Mouse (Mus musculus): ENCODE data around the gene Upk3b. TPM values are rescaled to one million over a fixed set of nuclear protein-coding genes. Genes with fewer than 3 reads are reported as not detected.

The Upk3b gene
- polyA plus RNA-seq (2017; shearing (Covaris generic)) = 0.11 TPM

GRCm38 (mm10) chr5:136038258-136039214, at the start of gene Upk3b:
TSS of gene Upk3b (plus strand) at chr5:136038496.

GRCm38 (mm10) chr5:135994725-135995687, 43.3 kb upstream of the Upk3b start, which contains the start of gene Dtx2:
TSS of gene Dtx2 (plus strand) at chr5:135994800.

DNA sequence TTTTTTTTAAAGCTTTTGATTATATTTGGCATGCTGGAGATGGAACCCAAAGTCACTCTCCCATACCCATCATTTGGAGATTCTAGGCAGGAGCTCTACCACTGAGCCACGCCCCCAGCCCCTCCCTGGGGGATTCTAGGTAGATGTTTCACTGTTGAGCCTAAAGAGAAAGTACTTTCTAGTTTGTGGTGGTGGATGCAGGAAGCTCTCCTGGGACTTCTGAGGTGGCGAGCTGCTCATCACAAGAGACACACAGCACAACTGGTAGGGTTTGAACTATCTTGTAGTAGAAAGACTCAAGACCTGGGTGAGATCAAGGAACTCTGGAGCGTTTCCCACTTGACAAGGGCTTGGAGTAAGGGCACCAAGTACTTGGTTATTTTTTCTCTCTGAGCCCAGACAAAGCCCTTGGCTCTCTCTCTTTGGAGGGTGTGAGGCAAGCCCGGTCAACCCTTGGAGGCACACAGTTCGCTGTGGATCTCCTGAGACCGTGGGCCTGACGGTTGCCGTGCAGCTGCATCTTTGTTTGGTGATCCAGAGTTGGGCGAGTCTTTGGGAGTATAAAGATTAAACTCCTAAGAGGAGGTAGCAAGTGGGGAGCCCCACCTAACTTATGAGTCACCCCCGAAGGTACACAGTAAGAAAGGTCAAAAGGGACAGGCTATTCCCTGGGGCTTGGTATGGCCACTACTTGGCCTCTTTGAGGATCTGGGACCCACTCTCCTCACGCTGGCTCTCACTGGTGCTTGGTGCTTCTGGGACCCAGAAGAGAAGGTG, 16.2 kb downstream of the Upk3b start, which contains the start of gene Upk3bl:
Gene Upk3bl (plus strand): TSS at position 192 of the 777 bp plus-strand sequence.

GRCm38 (mm10) chr5:136083669-136084107, 45.4 kb downstream of the Upk3b start, which contains the start of gene Rasa4:
TSS of gene Rasa4 (plus strand) at chr5:136083916.

Other genes starting within 250 kb of the Upk3b start
- 0.49 TPM for gene Srrm3, start 231.6 kb upstream of the Upk3b start, polyA plus RNA-seq (2017; shearing (Covaris generic))
- gene Hspb1, start 150.6 kb upstream of the Upk3b start, polyA plus RNA-seq (2017; shearing (Covaris generic)) = 6.1 TPM
- gene Ywhag, start 103.9 kb upstream of the Upk3b start, polyA plus RNA-seq (2017; shearing (Covaris generic)) = 66.7 TPM
- gene Ssc4d, start 64.0 kb upstream of the Upk3b start, polyA plus RNA-seq (2017; shearing (Covaris generic)) = not detected
- not detected for gene Zp3, start 58.4 kb upstream of the Upk3b start, polyA plus RNA-seq (2017; shearing (Covaris generic))
- 22.5 TPM for gene Dtx2, start 43.7 kb upstream of the Upk3b start, polyA plus RNA-seq (2017; shearing (Covaris generic))
- not detected for gene Upk3bl, start 16.0 kb downstream of the Upk3b start, polyA plus RNA-seq (2017; shearing (Covaris generic))
- 4.3 TPM for gene Rasa4, start 45.4 kb downstream of the Upk3b start, polyA plus RNA-seq (2017; shearing (Covaris generic))
- 59.6 TPM for gene Polr2j, start 78.1 kb downstream of the Upk3b start, polyA plus RNA-seq (2017; shearing (Covaris generic))
- gene Lrwd1, start 97.6 kb downstream of the Upk3b start, polyA plus RNA-seq (2017; shearing (Covaris generic)) = 40.3 TPM
- gene Alkbh4, start 97.7 kb downstream of the Upk3b start, polyA plus RNA-seq (2017; shearing (Covaris generic)) = 55.2 TPM
- gene Orai2, start 132.2 kb downstream of the Upk3b start, polyA plus RNA-seq (2017; shearing (Covaris generic)) = 93.7 TPM
- 45.3 TPM for gene Prkrip1, start 160.5 kb downstream of the Upk3b start, polyA plus RNA-seq (2017; shearing (Covaris generic))
- 0.13 TPM for gene Sh2b2, start 208.1 kb downstream of the Upk3b start, polyA plus RNA-seq (2017; shearing (Covaris generic))